Mouse (Mus musculus): ENCODE data around the gene Cep250. TPM values are rescaled to one million over a fixed set of nuclear protein-coding genes. Genes with fewer than 3 reads are reported as not detected.

Cep250 gene
- polyA plus RNA-seq, 1 experiment = 6.9 TPM

GRCm38 (mm10) chr2:155946069-155946468 lies 10.2 kb upstream of the Cep250 start:
- H3K36me3 ChIP-seq (ENCODE audit: control insufficient read depth, insufficient read depth, low read length) = no peaks in the 10 kb centered on the region
- DNase-seq = peak; percentile 55
- no peak overlapping the region for H3K27ac ChIP-seq (ENCODE audit: insufficient read depth, low read depth, low read length)
- no peaks in the 10 kb centered on the region for H3K27me3 ChIP-seq (replicated peaks; ENCODE audit: control insufficient read depth, insufficient read depth, low read length)
- no peaks in the 10 kb centered on the region for H3K4me1 ChIP-seq (ENCODE audit: control insufficient read depth, insufficient read depth, low read length)
- TF ChIP-seq CTCF (conservative IDR thresholded peaks at IDR 0.05; ENCODE audit: insufficient read depth, insufficient read length, low read depth, low read length) = peak; percentile 81
- no peak for TF ChIP-seq POLR2A (IDR thresholded peaks at IDR 0.05; ENCODE audit: low read depth, low read length)
- WGBS = 6% methylated on average over 7 of the region's 7 CpGs
- H3K4me3 ChIP-seq (ENCODE audit: insufficient read depth, low read depth, low read length) = no peak overlapping the region

GRCm38 (mm10) chr2:155946499-155946898 lies 9.8 kb upstream of the Cep250 start:
- Histone ChIP-seq H3K4me1 (ENCODE audit: control insufficient read depth, insufficient read depth, low read length) (no peaks in the 10 kb centered on the region), H3K27me3 (replicated peaks; ENCODE audit: control insufficient read depth, insufficient read depth, low read length) (no peaks in the 10 kb centered on the region), H3K36me3 (ENCODE audit: control insufficient read depth, insufficient read depth, low read length) (no peaks in the 10 kb centered on the region), H3K4me3 (ENCODE audit: insufficient read depth, low read depth, low read length) (no peak overlapping the region), H3K27ac (ENCODE audit: insufficient read depth, low read depth, low read length) (no peak overlapping the region)
- TF ChIP-seq POLR2A (IDR thresholded peaks at IDR 0.05; ENCODE audit: low read depth, low read length) (no peak), CTCF (conservative IDR thresholded peaks at IDR 0.05; ENCODE audit: insufficient read depth, insufficient read length, low read depth, low read length) (no peak)
- no peak for DNase-seq
- 41% methylated on average over 4 of the region's 4 CpGs for WGBS

- Histone ChIP-seq H3K4me3 (ENCODE audit: insufficient read depth, low read depth, low read length) (no peak overlapping the region), H3K27me3 (replicated peaks; ENCODE audit: control insufficient read depth, insufficient read depth, low read length) (no peaks in the 10 kb centered on the region), H3K4me1 (ENCODE audit: control insufficient read depth, insufficient read depth, low read length) (no peaks in the 10 kb centered on the region), H3K36me3 (ENCODE audit: control insufficient read depth, insufficient read depth, low read length) (no peaks in the 10 kb centered on the region), H3K27ac (ENCODE audit: insufficient read depth, low read depth, low read length) (no peak overlapping the region)
- DNase-seq = no peak
- TF ChIP-seq CTCF (conservative IDR thresholded peaks at IDR 0.05; ENCODE audit: insufficient read depth, insufficient read length, low read depth, low read length) = no peak
- TF ChIP-seq POLR2A (IDR thresholded peaks at IDR 0.05; ENCODE audit: low read depth, low read length) = no peak
- WGBS = 46% methylated on average over 5 of the region's 5 CpGs
Observed at GRCm38 (mm10) chr2:155947390-155948002, 8.8 kb upstream of the Cep250 start.

GRCm38 (mm10) chr2:155949362-155949761 lies 6.9 kb upstream of the Cep250 start:
- H3K36me3 ChIP-seq (ENCODE audit: control insufficient read depth, insufficient read depth, low read length) = no peaks in the 10 kb centered on the region
- 53% methylated on average over 6 of the region's 6 CpGs for WGBS
- TF ChIP-seq POLR2A (IDR thresholded peaks at IDR 0.05; ENCODE audit: low read depth, low read length) = no peak
- no peak for TF ChIP-seq CTCF (conservative IDR thresholded peaks at IDR 0.05; ENCODE audit: insufficient read depth, insufficient read length, low read depth, low read length)

GRCm38 (mm10) chr2:155952006-155952405 lies 4.3 kb upstream of the Cep250 start:
- Histone ChIP-seq H3K27ac (ENCODE audit: insufficient read depth, low read depth, low read length) (no peak overlapping the region), H3K27me3 (replicated peaks; ENCODE audit: control insufficient read depth, insufficient read depth, low read length) (no peaks in the 10 kb centered on the region), H3K4me3 (ENCODE audit: insufficient read depth, low read depth, low read length) (no peak overlapping the region), H3K36me3 (ENCODE audit: control insufficient read depth, insufficient read depth, low read length) (no peaks in the 10 kb centered on the region), H3K4me1 (ENCODE audit: control insufficient read depth, insufficient read depth, low read length) (no peaks in the 10 kb centered on the region)
- 0 out of 2 replicates have a peak, but pooled peaks have one; percentile 27 for TF ChIP-seq CTCF (conservative IDR thresholded peaks at IDR 0.05; ENCODE audit: insufficient read depth, insufficient read length, low read depth, low read length)
- TF ChIP-seq POLR2A (IDR thresholded peaks at IDR 0.05; ENCODE audit: low read depth, low read length) = no peak
- peak; percentile 84 for DNase-seq

More at GRCm38 (mm10) chr2:155949362-155949761, 6.9 kb upstream of the Cep250 start:
- Histone ChIP-seq H3K27ac (ENCODE audit: insufficient read depth, low read depth, low read length) (no peak overlapping the region), H3K4me1 (ENCODE audit: control insufficient read depth, insufficient read depth, low read length) (no peaks in the 10 kb centered on the region), H3K4me3 (ENCODE audit: insufficient read depth, low read depth, low read length) (no peak overlapping the region), H3K27me3 (replicated peaks; ENCODE audit: control insufficient read depth, insufficient read depth, low read length) (no peaks in the 10 kb centered on the region)
- no peak for DNase-seq

GRCm38 (mm10) chr2:155959981-155960380 lies 3.7 kb downstream of the Cep250 start:
- H3K36me3 ChIP-seq (ENCODE audit: control insufficient read depth, insufficient read depth, low read length) = peaks cover 1% of the 10 kb centered on the region; the same call in 1 of the 2 replicates
- H3K27ac ChIP-seq (ENCODE audit: insufficient read depth, low read depth, low read length) = no peak overlapping the region
- H3K4me1 ChIP-seq (ENCODE audit: control insufficient read depth, insufficient read depth, low read length) = peaks cover 3% of the 10 kb centered on the region; the same call in 1 of the 2 replicates
- TF ChIP-seq POLR2A (IDR thresholded peaks at IDR 0.05; ENCODE audit: low read depth, low read length) (no peak), CTCF (conservative IDR thresholded peaks at IDR 0.05; ENCODE audit: insufficient read depth, insufficient read length, low read depth, low read length) (no peak)
- peak; percentile 76 for DNase-seq
- no peak overlapping the region for H3K4me3 ChIP-seq (ENCODE audit: insufficient read depth, low read depth, low read length)
- no peaks in the 10 kb centered on the region for H3K27me3 ChIP-seq (replicated peaks; ENCODE audit: control insufficient read depth, insufficient read depth, low read length)
- WGBS = 42% methylated on average over 5 of the region's 5 CpGs

GRCm38 (mm10) chr2:155961862-155962261 lies 5.6 kb downstream of the Cep250 start:
- 89% methylated on average over 10 of the region's 10 CpGs for WGBS
- Histone ChIP-seq H3K27me3 (replicated peaks; ENCODE audit: control insufficient read depth, insufficient read depth, low read length) (no peaks in the 10 kb centered on the region), H3K27ac (ENCODE audit: insufficient read depth, low read depth, low read length) (no peak overlapping the region), H3K4me3 (ENCODE audit: insufficient read depth, low read depth, low read length) (no peak overlapping the region), H3K4me1 (ENCODE audit: control insufficient read depth, insufficient read depth, low read length) (peaks cover 3% of the 10 kb centered on the region; the same call in 1 of the 2 replicates), H3K36me3 (ENCODE audit: control insufficient read depth, insufficient read depth, low read length) (peaks cover 1% of the 10 kb centered on the region; the same call in 1 of the 2 replicates)
- no peak for DNase-seq
- TF ChIP-seq POLR2A (IDR thresholded peaks at IDR 0.05; ENCODE audit: low read depth, low read length) (no peak), CTCF (conservative IDR thresholded peaks at IDR 0.05; ENCODE audit: insufficient read depth, insufficient read length, low read depth, low read length) (no peak)

All from kidney, adult 2 months (tissue).